Mouse (Mus musculus): ENCODE measurements around the gene Mlh3. TPM values are rescaled to one million over a fixed set of nuclear protein-coding genes. Genes with fewer than 3 reads are reported as not detected.
"Not testable (repeated sequence)": the region's sequence is repeated elsewhere in the genome, so short reads cannot be mapped to it uniquely, and the experiment has no call there.

Gene Mlh3
- polyA plus RNA-seq, 1 experiment, result 2.1 TPM

- WGBS, result 67% methylated on average over 8 of the region's 8 CpGs
- DNase-seq (ENCODE audit: low read depth, low spot score), result no peak
Observed at GRCm38 (mm10) chr12:85284331-85284730, 13.9 kb upstream of the Mlh3 start.

- 56% methylated on average over 2 of the region's 4 CpGs for WGBS
- DNase-seq (ENCODE audit: low read depth, low spot score), result not testable (repeated sequence)
Observed at GRCm38 (mm10) chr12:85281756-85282155, 11.4 kb upstream of the Mlh3 start.

DNA sequence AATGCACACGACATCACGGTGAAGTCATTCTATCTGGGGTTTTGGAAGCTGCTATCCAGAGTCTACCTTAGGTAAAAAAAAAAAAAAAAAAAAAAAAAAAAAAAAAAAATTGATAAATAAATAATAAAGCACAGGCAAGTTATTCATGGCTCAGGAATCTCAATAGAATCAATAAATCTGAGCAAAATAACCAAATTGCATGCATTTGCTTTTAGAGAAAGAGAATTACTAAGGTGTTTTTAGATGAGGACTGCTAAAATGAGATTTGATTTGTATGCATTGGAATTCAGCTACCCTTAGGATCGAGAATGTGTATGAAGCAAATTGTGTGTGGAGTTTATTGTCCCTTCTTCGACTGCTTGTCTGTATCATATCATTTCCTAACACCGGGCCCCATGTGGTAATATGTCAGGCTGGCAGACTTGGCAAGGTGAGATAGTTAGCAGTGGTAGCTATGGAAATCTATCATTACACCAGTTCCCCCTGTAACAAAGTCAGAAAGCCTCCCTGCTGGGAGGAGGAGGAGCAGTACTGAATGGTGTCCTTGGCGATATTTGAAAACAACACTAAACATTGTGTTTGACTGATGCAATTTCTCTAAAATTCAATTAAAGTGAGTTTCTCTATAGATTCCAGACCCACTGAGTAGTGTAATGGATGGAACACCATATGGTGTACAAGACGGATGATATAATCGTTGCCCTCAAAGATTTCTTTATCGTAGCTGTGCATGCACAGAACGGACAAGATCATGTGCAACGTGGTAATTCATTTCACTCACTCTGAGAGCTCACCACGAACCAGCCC, 10.6 kb upstream of the Mlh3 start:
- DNase-seq (ENCODE audit: low read depth, low spot score), result no peak

DNA sequence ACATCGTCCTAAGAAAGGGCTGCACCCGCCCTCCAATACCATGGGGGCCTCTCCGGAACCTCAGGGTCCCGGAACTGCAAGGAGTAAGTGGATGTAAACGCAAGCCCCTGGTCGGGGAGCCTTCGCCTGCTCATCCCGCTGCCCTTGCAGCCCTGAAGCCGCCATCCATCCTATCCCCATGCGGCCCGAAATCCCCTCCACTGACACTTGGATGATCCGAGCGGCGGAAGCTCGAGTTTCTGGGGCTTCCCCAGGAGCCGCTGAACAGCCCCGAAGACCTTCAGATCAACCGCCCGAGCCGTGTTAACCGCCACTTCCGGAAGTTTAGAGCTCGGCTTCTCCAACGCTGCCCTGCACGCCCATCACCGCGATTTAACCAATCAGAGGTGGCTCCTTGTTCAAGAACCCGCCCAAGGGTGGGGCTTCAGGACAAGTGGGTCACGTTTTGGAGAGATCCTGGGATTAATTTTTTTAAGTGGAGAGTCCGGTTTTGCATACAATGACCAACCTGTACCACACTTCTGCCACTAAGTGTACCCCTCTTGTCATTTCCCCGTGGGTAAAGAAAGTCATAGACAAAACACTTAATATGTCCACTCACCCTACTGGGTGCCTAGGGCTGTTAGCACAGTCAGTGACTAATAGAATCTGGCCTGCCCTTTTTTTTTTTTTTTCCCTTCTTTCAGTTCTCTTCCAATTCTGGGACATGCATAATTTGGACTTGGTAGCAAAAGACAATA, 9.9 kb upstream of the Mlh3 start:
- WGBS, result under 1% methylated on average over 31 of the region's 31 CpGs
- peak; percentile 99 for DNase-seq (ENCODE audit: low read depth, low spot score)

More for the DNA sequence above, 10.6 kb upstream of the Mlh3 start:
- 61% methylated on average over 12 of the region's 12 CpGs for WGBS

- DNase-seq (ENCODE audit: low read depth, low spot score), result no peak
- 2% methylated on average over 10 of the region's 10 CpGs for WGBS
Observed at GRCm38 (mm10) chr12:85279396-85280080, 9.1 kb upstream of the Mlh3 start.

GRCm38 (mm10) chr12:85278919-85279318, 8.5 kb upstream of the Mlh3 start:
- WGBS, result 96% methylated on average over 10 of the region's 10 CpGs
- no peak for DNase-seq (ENCODE audit: low read depth, low spot score)

DNA sequence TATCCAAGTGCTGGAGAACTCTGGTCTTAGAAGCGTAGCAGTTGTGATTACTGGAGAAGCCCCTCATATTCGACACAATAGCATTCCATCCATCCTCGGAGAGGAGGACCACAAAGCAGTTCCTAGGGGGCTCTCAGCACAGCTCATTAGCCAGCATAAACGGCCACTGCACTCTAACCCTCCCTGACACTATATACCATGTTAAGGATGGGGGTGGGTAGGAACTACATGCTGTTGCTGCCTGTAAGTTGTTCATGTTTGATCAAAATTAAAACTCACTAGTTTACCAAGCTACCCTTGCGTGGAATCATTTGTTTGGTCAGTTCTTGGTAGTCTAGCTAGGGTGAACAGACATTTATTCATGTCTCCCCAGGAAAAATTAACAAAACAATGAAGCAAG, 5.9 kb upstream of the Mlh3 start:
- no peak for DNase-seq (ENCODE audit: low read depth, low spot score)
- 89% methylated on average over 5 of the region's 5 CpGs for WGBS

DNA sequence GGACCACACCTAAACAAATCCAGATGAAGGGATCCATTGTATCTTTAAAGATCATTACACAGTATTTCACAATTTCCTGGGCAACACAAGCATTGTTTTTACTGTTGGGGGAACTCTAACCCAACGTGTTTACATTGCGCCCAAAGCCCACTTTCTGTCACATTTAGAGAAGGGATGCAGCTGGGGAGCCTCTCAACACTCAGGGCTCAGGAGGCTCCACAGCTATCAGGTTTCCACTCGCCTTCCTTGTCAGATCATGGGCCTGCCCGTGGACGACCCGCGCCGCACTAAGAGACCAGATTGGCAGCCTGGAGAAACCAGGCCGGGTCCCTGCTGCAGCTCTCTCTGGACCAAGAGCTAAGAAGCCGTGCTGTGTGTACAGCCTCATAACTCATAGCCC, 3.1 kb upstream of the Mlh3 start:
- DNase-seq (ENCODE audit: low read depth, low spot score), result no peak
- 70% methylated on average over 10 of the region's 10 CpGs for WGBS

DNA sequence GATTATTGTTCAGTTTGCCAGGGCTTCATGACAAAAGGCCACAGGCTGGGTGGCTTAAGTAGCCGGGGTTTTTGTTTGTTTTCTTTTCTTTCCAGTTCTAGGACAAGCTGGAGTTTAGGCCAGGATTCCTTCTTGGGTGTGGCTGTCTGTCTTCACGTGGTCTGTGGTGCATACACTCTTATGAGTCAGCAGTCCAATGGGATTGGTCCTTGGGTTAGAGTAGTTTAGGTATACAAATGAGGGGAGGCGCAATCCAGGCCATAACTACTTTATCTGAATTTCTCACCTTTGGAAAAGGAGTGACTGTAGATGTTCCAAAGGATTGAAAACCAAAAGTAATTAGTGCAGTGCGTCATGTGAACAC, 1.4 kb upstream of the Mlh3 start:
- no peak for DNase-seq (ENCODE audit: low read depth, low spot score)
- 51% methylated on average over 4 of the region's 4 CpGs for WGBS

- DNase-seq (ENCODE audit: low read depth, low spot score), result no peak
- WGBS, result 77% methylated on average over 7 of the region's 7 CpGs
Observed at GRCm38 (mm10) chr12:85271132-85271842, 888 bp upstream of the Mlh3 start.

DNA sequence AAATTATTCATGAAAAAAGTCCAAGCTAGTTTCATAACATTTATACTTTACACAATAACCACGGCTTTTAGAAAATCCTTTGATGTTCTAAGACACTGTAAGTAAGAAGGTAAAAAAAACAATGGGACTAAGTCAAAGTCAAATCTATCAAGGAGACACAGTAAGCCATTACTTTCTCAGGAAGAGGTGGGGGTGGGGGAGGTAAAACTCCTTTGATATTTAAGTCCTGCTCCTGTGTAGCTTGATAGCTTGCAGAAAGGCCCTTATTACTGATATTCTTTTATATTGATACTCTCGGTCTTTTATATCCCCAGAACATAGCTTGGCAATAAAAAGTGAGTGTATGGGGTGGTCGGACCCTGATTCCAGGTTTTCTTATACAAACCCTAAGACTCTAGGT, 578 bp downstream of the Mlh3 start:
- WGBS, result 48% methylated on average over 3 of the region's 3 CpGs
- no peak for DNase-seq (ENCODE audit: low read depth, low spot score)

DNA sequence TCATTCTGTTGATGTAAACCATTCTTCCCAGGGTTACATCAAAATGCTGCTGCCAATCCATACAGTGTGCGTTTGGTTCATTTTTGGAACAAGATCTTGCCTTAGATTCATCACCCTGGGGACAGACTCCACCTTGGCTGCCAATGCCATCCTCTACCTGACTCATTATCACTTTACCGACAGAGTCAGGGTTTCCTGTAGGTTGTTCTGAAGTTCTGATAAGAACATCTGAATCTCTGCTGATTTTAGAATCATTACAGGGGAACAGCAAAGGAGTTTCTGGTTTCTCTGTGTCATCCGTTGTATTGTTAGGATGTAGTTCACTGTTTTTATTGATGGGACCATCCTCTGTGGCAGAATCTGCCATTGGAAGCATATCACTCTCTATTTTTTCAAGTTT, 4.2 kb downstream of the Mlh3 start:
- no peak for DNase-seq (ENCODE audit: low read depth, low spot score)
- WGBS, result 92% methylated on average over 3 of the region's 3 CpGs

- no peak for DNase-seq (ENCODE audit: low read depth, low spot score)
- WGBS, result 66% methylated on average over 7 of the region's 7 CpGs
Observed at GRCm38 (mm10) chr12:85264940-85265339, 5.5 kb downstream of the Mlh3 start.

GRCm38 (mm10) chr12:85264531-85264930, 5.9 kb downstream of the Mlh3 start:
- 70% methylated on average over 8 of the region's 8 CpGs for WGBS
- no peak for DNase-seq (ENCODE audit: low read depth, low spot score)

DNA sequence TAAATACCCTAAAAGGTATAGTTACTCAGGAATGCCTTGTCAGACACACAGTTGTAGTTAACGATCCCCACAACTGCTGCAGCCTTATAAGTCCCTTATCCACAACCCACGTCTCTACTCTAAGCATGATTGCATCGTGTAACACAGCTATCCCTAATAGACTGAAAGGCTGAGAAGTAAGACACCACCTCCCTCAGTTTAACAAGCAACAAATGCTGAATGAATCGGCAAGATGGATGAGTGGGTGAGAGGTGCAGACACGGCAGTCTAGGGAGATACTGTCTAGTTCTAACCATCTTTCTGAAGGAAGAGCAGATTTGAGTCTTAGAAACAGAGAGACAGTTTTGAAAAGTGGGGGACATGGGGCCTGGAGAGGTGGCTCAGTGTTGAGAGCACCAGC, 7.2 kb downstream of the Mlh3 start:
- no peak for DNase-seq (ENCODE audit: low read depth, low spot score)
- WGBS, result 85% methylated on average over 5 of the region's 5 CpGs

DNA sequence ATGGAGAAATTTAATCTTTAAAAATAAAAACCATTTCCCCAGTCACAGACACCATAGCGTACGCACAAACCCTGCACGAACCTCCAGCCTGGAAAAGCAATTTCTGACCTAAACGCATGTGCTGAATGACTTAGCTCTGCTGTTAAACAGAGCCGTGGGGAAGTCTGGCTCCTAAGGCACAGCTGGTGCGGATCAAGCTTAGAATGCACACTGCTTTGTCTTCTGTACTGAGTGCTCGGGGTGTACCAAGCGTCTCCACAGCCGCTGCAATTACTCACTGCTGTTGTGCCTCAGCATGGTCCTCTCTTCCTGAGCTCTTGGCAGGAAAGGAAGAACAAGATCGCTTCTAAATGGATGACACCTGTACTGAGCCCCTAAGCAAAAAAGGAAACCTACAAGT, 7.9 kb downstream of the Mlh3 start:
- 73% methylated on average over 10 of the region's 10 CpGs for WGBS
- DNase-seq (ENCODE audit: low read depth, low spot score), result no peak

DNA sequence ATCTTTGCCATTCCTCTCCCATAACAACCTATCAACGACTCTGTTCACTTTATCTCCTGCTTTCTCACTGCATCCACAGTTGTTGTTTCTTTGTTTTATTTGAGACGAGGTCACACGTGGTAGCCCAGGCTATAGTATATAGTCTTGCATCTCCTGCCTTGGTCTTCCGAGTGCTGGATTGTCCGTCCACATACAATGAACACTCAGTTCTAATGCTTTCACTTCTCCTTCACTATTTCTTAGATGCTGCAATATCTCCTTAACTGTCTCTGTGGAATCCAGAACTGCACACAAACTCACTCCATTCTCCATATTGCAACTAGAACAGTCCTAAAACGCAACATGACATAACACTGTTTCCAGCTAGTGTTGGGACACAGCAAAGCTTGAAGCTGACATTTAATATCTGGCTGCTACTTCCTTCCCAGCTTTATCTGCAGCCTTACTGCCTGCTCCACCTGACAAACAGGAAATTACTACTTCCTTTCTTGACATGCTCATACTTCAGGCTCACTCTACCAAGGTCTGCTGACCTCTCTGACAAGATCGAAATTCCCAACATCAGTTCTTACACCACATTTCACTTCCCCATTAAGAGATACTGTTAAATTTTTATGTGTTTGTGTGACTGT, 13.3 kb downstream of the Mlh3 start:
- DNase-seq (ENCODE audit: low read depth, low spot score), result no peak
- WGBS, result 73% methylated on average over 7 of the region's 7 CpGs

DNA sequence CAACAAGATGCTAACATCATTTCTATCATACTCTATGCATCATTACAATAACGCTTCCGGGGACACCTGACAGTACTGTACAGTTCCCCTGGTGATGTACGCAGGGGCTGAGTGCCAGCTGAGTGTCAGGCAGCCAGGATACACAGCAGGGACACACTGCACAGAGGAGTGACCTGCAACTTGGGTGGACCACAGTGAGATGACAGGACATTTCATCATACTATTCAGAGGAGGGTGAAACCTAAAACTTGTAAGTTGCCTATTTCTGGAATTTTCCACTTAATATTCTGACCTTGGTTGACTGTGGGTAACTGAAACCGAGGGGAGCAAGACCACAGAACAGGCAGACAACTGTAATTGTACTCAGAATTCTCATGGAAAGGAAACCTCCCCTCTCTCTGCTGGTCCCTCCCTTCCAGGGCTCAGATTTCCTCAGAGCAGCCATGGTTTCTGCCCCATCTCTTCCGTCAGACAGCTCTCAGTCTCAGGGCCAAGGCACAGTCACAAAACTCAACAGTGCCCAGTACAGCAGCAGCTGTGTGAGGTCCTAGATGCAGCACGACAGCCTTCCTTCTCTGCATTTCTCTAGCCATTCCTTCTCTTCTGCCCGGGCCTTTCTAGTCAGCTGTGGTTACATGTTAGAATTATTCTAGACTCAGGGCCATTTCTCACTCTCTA, 14.2 kb downstream of the Mlh3 start:
- WGBS, result 75% methylated on average over 7 of the region's 7 CpGs
- no peak for DNase-seq (ENCODE audit: low read depth, low spot score)

- 80% methylated on average over 3 of the region's 3 CpGs for WGBS
Observed at GRCm38 (mm10) chr12:85252083-85252482, 18.3 kb downstream of the Mlh3 start.

More at GRCm38 (mm10) chr12:85252083-85252482, 18.3 kb downstream of the Mlh3 start:
- no peak for DNase-seq (ENCODE audit: low read depth, low spot score)
